Mouse (Mus musculus) cerebellum, postnatal 10 days (tissue): ENCODE data around the gene Mettl21c.
"Not testable (repeated sequence)": the region's sequence is repeated elsewhere in the genome, so short reads cannot be mapped to it uniquely, and the experiment has no call there.

Experiments
- DNase-seq, 2 experiments: peaks; one replicate each; pipeline ENCODE4 v3.0.0; 2021; ENCODE audit warnings: mixed read lengths in 2 of 2

Mettl21c gene

GRCm38 (mm10) chr1:44019934-44020333 is at the start of gene Mettl21c:
Mettl21c (minus strand) TSS chr1:44020034.
- DNase-seq = no peak

GRCm38 (mm10) chr1:44064625-44065024 is 44.8 kb upstream of the Mettl21c start:
- peak; percentile 54 to 62 for DNase-seq

- DNase-seq = no peak
Observed at GRCm38 (mm10) chr1:44063439-44063838, 43.6 kb upstream of the Mettl21c start.

- DNase-seq = no peak
Observed at GRCm38 (mm10) chr1:44061836-44062235, 42.0 kb upstream of the Mettl21c start, which contains the start of gene Gm8251. Gm8251 (minus strand) TSS chr1:44061936.

GRCm38 (mm10) chr1:44057805-44058204 is 38.0 kb upstream of the Mettl21c start:
- DNase-seq = no peak

GRCm38 (mm10) chr1:44046556-44046955 is 26.7 kb upstream of the Mettl21c start:
- DNase-seq = no peak

GRCm38 (mm10) chr1:44045689-44046088 is 25.9 kb upstream of the Mettl21c start:
- not testable (repeated sequence) for DNase-seq

- DNase-seq = no peak
Observed at GRCm38 (mm10) chr1:44042555-44042915, 22.7 kb upstream of the Mettl21c start.

GRCm38 (mm10) chr1:44041797-44042554 is 22.1 kb upstream of the Mettl21c start:
- peak; percentile 78 to 79 for DNase-seq

GRCm38 (mm10) chr1:44032948-44033347 is 13.1 kb upstream of the Mettl21c start:
- no peak for DNase-seq

GRCm38 (mm10) chr1:44032213-44032612 is 12.4 kb upstream of the Mettl21c start:
- no peak for DNase-seq

- DNase-seq = no peak
Observed at GRCm38 (mm10) chr1:44027651-44028050, 7.8 kb upstream of the Mettl21c start.

GRCm38 (mm10) chr1:44022656-44023055 is 2.8 kb upstream of the Mettl21c start:
- no peak for DNase-seq

GRCm38 (mm10) chr1:44015556-44015955 is 4.3 kb downstream of the Mettl21c start:
- DNase-seq = no peak

GRCm38 (mm10) chr1:44004513-44004912 is 15.3 kb downstream of the Mettl21c start:
- DNase-seq = no peak

- no peak for DNase-seq
Observed at GRCm38 (mm10) chr1:43996914-43997589, 22.8 kb downstream of the Mettl21c start.

GRCm38 (mm10) chr1:43971089-43971488 is 48.7 kb downstream of the Mettl21c start:
- DNase-seq = no peak

- DNase-seq = no peak
Observed at GRCm38 (mm10) chr1:43969361-43969760, 50.5 kb downstream of the Mettl21c start.

- peak; percentile 4 to 27 for DNase-seq
Observed at GRCm38 (mm10) chr1:43966756-43967155, 53.1 kb downstream of the Mettl21c start.

- no peak for DNase-seq
Observed at GRCm38 (mm10) chr1:43964381-43964780, 55.5 kb downstream of the Mettl21c start.
